Mouse (Mus musculus) embryonic facial prominence, embryonic 10.5 days (tissue): Measurements from ENCODE around the gene Slc9a1. TPM values are rescaled to one million over a fixed set of nuclear protein-coding genes. Genes with fewer than 3 reads are reported as not detected.
A peak's percentile ranks its signal among the peaks of the same experiment; 100 is the strongest.

Experiments used
- DNase-seq: peaks from one replicate; pipeline ENCODE4 v3.0.0-alpha.2; 2017; ENCODE audit warnings: low spot score
- H3K27ac ChIP-seq: fragments of 300-500 bp; sonication (generic); replicated peaks from 2 replicates; pipeline ENCODE4 v1.5.1; 2016; ENCODE audit warnings: mild to moderate bottlenecking
- H3K27me3 ChIP-seq: fragments of 300-500 bp; sonication (generic); replicated peaks from 2 replicates; pipeline ENCODE4 v1.6.1; 2016; ENCODE audit warnings: low read depth, mild to moderate bottlenecking; ENCODE audit not compliant: poor library complexity, severe bottlenecking
- H3K36me3 ChIP-seq: fragments of 300-500 bp; sonication (generic); replicated peaks from 2 replicates; pipeline ENCODE4 v1.6.1; 2016; ENCODE audit warnings: mild to moderate bottlenecking, moderate library complexity
- H3K4me1 ChIP-seq: fragments of 300-500 bp; sonication (generic); 2 replicates; pipeline ENCODE4 v1.6.1; 2016
- H3K4me3 ChIP-seq: fragments of 300-500 bp; sonication (generic); 2 replicates; pipeline ENCODE4 v1.5.1; 2016; ENCODE audit warnings: mild to moderate bottlenecking, moderate library complexity
- H3K9me3 ChIP-seq: fragments of 300-500 bp; sonication (generic); 2 replicates; pipeline ENCODE4 v1.6.1; 2016; ENCODE audit warnings: mild to moderate bottlenecking
- WGBS: fragments of 180-500 bp; shearing (Covaris S2); methylation state at CpG from one replicate; pipeline ENCODE4 v1.1.7; 2016; 5-methylcytosine and 5-hydroxymethylcytosine counted together
- polyA plus RNA-seq: library from polyadenylated mRNA; unstranded; fragments of >200 nt; fragmentation: Nextera tagmentation; extraction: Ambion mirVana; gene quantifications from 2 replicates; pipeline ENCODE4 v1.2.1, GENCODE M21; 2016

The Slc9a1 gene
- polyA plus RNA-seq, 1 experiment from 2014 or later, result 9.0 TPM

DNA sequence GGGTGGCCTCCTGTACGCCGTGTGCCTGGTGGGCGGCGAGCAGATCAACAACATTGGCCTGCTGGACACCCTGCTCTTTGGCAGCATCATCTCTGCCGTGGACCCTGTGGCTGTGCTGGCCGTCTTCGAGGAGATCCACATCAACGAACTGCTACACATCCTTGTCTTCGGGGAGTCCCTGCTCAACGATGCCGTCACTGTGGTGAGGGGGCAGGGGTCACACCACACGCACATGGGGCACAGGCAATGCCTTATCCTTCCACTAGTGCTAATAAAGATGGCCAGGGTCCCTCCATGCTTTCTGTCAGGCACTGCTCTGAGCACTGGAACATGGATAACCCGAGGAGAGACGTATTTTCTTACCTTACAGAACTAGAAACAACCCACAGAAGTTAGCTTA lies 42.6 kb downstream of the Slc9a1 start:
- no peak for DNase-seq
- H3K36me3 ChIP-seq, result peaks cover 49% of the 10 kb centered on the region
- no peaks in the 10 kb centered on the region for H3K9me3 ChIP-seq
- peaks cover 11% of the 10 kb centered on the region for H3K4me1 ChIP-seq
- H3K27ac ChIP-seq, result no peak overlapping the region
- no peak overlapping the region for H3K4me3 ChIP-seq
- H3K27me3 ChIP-seq, result no peaks in the 10 kb centered on the region
- 90% methylated on average over 14 of the region's 14 CpGs for WGBS

DNA sequence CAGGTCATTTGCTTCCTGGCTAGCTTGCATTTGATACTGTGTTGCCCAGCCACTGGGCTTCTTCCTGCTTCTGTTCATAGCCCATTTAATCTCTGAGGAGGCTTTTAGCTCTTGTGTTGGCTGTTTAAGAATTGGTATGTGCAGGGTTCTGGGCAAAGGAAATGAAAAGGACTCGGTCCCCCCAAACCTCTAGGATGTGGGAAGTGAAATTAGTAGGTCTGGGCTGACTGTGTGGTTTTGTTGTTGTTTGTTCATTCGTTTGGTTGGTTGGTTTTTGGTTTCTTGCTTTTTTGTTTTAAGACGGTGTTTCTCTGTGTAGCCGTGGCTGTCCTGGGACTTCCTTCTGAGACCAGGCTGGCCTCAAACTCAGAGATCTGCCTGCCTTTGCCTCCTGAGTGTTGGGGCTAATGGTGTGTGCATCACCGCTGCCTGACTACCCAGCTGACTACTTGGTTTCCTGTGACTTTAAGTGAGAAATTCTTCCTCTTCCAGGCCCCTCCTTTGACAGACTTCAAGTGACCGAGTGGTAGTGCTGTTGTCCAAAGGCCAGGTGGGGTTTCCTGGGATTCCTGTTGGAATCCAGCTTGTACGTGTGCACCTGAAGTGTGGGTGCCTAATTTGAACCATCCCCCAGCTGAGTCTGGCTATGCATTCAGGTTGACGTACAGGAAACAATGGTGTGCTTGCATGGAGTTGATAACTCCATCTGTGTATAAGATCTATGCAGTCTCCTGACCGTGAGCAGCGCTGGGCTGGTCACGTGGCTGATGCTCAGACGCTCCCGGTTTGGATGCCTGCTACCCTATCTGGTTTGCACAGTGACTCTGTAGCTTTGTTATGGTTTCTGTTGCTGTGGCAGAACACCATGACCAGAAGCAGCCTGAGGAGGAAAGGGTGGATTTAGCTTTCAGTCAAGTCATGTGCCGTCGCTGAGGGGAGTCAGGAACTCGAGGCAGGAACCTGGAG lies 43.4 kb downstream of the Slc9a1 start:
- WGBS, result 91% methylated on average over 16 of the region's 16 CpGs

DNA sequence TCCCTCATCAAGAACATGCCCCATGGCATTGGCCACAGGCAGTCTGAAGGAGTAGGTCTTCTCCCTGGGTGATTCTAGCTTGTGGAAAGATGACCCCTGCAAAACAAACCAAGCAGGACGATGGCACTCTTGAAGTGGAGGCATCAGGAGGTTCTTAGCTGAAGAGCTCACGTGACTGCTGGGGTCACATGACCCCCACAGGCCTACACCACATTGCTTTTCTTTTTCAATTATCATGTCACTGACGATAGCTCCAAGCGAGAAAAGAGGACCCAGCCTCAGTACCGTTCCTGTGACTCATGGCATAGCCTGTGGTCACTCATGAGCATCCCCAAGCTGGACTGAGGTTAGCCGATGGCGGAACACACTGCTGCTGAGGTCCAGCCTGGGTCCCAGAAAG lies 44.1 kb downstream of the Slc9a1 start:
- no peak overlapping the region for H3K4me3 ChIP-seq
- WGBS, result 90% methylated on average over 7 of the region's 7 CpGs
- H3K27ac ChIP-seq, result no peak overlapping the region
- H3K4me1 ChIP-seq, result no peaks in the 10 kb centered on the region
- no peaks in the 10 kb centered on the region for H3K27me3 ChIP-seq
- no peaks in the 10 kb centered on the region for H3K9me3 ChIP-seq
- DNase-seq, result no peak
- peaks cover 64% of the 10 kb centered on the region for H3K36me3 ChIP-seq

More for the DNA sequence above, 43.4 kb downstream of the Slc9a1 start:
- Histone ChIP-seq H3K36me3 (peaks cover 57% of the 10 kb centered on the region), H3K27me3 (no peaks in the 10 kb centered on the region), H3K9me3 (no peaks in the 10 kb centered on the region), H3K27ac (no peak overlapping the region), H3K4me1 (peaks cover 4% of the 10 kb centered on the region), H3K4me3 (no peak overlapping the region)
- no peak for DNase-seq

DNA sequence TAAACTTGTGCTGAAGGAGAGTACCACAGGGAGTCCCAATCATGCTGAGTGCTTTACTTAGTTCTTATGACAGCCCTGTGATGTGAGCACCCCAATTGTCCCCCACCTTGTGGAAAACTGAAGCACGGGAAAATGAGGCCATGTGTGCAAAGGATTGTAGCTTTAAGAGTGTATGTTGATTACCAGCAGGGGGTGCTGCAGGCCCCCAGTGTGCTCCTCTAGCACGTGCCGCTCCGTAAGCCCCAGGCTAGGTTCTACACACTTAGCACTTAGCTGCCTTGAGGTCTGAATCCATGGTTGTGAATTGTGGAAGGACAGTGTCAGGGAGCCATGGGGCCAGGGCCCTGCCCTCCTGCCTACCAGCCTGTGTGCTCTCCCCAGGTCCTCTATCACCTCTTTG lies 45.4 kb downstream of the Slc9a1 start:
- Histone ChIP-seq H3K27ac (no peak overlapping the region), H3K36me3 (peaks cover 75% of the 10 kb centered on the region), H3K27me3 (no peaks in the 10 kb centered on the region), H3K9me3 (no peaks in the 10 kb centered on the region), H3K4me1 (no peaks in the 10 kb centered on the region), H3K4me3 (no peak overlapping the region)
- no peak for DNase-seq
- 64% methylated on average over 4 of the region's 4 CpGs for WGBS

DNA sequence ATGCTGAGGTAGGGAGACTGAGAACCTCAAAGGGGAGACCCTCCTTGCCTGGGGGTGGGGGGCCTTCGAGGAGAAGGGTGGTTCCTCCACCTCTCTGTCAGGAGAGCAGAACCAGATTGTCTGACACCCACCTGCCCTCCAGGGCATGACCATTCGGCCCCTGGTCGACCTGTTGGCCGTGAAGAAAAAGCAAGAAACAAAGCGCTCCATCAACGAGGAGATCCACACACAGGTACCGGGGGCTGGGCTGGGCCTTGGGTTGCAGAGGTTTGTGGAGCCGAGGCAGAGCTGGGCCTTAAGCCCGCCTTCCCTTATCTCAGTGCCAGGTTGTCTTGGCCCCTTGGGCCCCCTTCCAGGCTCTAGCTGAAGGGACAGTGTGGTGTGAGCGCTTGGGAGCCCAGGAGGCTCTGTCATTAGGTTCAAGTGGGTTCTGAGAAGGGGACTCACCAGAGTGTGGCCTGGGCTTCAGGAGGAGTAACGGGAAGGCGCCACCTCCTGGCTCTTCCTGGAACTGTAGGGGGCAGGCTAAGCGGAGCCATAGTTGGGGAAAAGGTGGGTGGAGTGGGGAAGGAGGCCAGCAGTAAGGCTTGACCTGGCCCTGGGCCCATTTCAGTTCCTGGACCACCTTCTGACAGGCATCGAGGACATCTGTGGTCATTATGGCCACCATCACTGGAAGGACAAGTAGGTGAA lies 50.0 kb downstream of the Slc9a1 start:
- peaks cover 82% of the 10 kb centered on the region for H3K36me3 ChIP-seq
- DNase-seq, result peak; percentile 70
- peaks cover 5% of the 10 kb centered on the region; the same call in 1 of the 2 replicates for H3K4me1 ChIP-seq
- whole genome bisulfite sequencing, result 67% methylated on average over 14 of the region's 14 CpGs
- H3K27ac ChIP-seq, result no peak overlapping the region; the same call in 1 of the 2 replicates
- no peak overlapping the region for H3K4me3 ChIP-seq
- H3K9me3 ChIP-seq, result no peaks in the 10 kb centered on the region
- H3K27me3 ChIP-seq, result no peaks in the 10 kb centered on the region

DNA sequence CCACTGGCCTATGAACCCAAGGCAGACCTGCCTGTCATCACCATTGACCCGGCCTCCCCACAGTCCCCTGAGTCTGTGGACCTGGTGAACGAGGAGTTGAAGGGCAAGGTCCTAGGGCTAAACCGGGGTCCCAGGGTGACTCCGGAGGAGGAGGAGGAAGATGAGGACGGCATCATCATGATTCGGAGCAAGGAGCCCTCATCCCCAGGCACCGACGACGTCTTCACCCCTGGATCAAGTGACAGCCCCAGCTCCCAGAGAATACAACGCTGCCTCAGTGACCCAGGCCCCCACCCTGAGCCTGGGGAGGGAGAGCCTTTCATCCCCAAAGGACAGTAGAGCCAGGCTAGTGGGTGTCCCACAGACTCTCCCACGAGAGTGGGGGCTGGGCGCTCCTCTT lies 52.5 kb downstream of the Slc9a1 start:
- WGBS, result 90% methylated on average over 12 of the region's 12 CpGs
- H3K4me3 ChIP-seq, result no peak overlapping the region
- H3K36me3 ChIP-seq, result peaks cover 58% of the 10 kb centered on the region
- no peak for DNase-seq
- peaks cover 15% of the 10 kb centered on the region for H3K4me1 ChIP-seq
- no peak overlapping the region for H3K27ac ChIP-seq
- H3K27me3 ChIP-seq, result no peaks in the 10 kb centered on the region
- H3K9me3 ChIP-seq, result no peaks in the 10 kb centered on the region

DNA sequence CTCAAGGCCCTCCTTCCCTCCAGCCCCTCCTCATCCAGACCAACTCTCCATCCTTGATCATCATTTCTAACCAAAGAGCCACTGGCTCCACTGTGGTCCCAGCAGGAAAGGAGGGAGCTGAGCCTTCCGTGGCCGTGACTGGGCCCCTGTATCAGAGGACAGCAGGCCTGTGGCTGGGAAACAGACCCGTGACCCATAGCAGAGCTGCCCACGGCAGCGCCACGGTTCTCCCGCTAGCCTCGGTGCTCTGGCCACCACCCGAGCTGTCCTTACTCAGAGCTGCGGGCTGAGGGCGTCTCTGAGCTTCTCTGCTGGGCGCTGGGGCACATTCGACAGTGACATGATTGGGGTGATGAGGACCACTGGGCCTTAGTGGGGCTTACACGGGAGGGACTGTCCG lies 53.1 kb downstream of the Slc9a1 start:
- Histone ChIP-seq H3K4me3 (no peak overlapping the region), H3K9me3 (no peaks in the 10 kb centered on the region), H3K27me3 (no peaks in the 10 kb centered on the region), H3K27ac (no peak overlapping the region; the same call in 1 of the 2 replicates), H3K4me1 (peaks cover 21% of the 10 kb centered on the region), H3K36me3 (peaks cover 52% of the 10 kb centered on the region)
- no peak for DNase-seq
- WGBS, result 86% methylated on average over 15 of the region's 15 CpGs

DNA sequence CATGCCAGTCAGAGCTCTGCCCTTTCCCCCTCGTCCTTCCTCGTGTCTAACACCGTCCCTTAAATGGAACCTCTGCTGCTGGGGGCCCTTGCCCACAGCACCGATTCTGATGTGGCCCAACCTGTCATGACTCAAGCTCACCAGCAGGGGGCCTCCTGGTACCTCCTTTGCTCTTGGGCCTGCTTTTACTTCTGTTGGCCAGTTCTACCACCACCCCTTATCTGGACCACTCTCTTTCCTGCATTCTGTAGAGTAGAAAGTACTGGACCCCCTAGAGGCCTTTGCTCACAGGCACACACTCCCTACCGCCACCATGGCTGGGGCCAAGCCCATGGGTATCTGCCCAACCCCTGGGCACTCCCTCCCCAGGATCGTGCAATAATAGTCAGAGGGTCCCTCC lies 53.6 kb downstream of the Slc9a1 start:
- Histone ChIP-seq H3K36me3 (peaks cover 47% of the 10 kb centered on the region), H3K4me1 (peaks cover 23% of the 10 kb centered on the region), H3K4me3 (no peak overlapping the region), H3K9me3 (no peaks in the 10 kb centered on the region), H3K27me3 (no peaks in the 10 kb centered on the region), H3K27ac (no peak overlapping the region)
- peak; percentile 71 for DNase-seq
- WGBS, result 57% methylated on average over 6 of the region's 6 CpGs

DNA sequence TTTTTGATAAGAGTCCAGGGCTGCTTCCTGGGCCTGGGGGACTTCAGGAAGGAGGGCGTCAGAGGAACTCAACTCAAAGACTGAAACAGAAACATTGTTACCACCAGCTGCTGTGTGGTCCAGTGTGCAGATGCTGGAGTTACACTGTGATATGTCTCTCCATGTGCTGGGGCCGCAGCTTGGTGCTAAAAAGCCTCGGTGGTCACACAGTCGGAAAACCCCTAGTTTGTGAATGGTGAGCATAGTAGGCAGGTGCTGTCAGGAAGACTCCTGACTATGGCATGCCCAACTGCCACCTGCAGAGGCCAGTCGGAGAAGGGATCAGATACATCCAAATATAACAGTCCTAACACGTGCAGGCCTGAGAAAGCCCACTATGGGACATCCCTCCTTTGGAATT lies 54.2 kb downstream of the Slc9a1 start:
- Histone ChIP-seq H3K27ac (no peak overlapping the region), H3K4me3 (no peak overlapping the region), H3K9me3 (no peaks in the 10 kb centered on the region), H3K27me3 (no peaks in the 10 kb centered on the region), H3K4me1 (peaks cover 23% of the 10 kb centered on the region), H3K36me3 (peaks cover 41% of the 10 kb centered on the region)
- DNase-seq, result no peak
- WGBS, result 80% methylated on average over 6 of the region's 6 CpGs

DNA sequence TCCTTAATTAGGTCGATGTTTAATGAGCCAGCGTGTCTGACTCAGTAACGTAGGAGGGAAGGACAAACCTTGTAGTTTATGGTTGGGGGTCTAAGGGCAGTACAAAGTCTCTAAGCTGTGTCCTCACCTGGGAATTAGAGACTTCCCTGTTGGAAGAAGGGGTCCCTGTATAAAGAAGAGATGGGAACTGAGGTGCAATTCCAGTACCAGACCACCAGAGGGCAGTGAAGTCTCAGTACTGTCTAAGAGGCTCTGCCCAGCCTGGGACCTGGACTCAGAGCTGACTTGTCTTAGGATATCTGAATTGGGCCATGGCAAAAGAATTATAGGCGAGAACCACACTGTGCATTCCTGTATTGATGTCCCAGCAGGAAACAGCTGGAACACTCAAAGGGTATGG lies 54.6 kb downstream of the Slc9a1 start:
- H3K4me1 ChIP-seq, result peaks cover 23% of the 10 kb centered on the region
- 35% methylated on average over 4 of the region's 4 CpGs for WGBS
- no peak overlapping the region for H3K27ac ChIP-seq
- peaks cover 39% of the 10 kb centered on the region for H3K36me3 ChIP-seq
- no peaks in the 10 kb centered on the region for H3K9me3 ChIP-seq
- no peaks in the 10 kb centered on the region for H3K27me3 ChIP-seq
- no peak overlapping the region for H3K4me3 ChIP-seq
- DNase-seq, result peak; percentile 75

DNA sequence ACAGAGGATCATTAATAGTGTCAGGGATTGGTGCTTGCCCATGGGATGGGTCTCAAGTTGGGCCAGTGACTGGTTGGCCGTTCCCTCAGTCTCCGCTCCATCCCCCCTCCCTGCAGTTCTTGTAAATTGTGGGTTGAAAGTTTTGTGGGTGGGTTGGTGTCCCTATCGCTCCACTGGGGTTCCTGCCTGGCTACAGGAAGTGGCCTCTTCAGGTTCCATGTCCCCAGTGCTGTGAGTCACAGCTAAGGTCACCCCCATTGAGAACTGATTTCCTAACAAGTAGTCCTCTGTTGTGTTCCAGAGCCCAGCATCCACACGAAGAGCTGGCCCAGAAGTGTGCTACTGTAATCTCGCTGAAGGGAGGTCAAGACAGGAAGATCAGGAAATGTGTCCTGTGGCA lies 56.6 kb downstream of the Slc9a1 start:
- DNase-seq, result no peak
- WGBS, result 72% methylated on average over 5 of the region's 5 CpGs
- 0 out of 2 replicates have a peak overlapping the region, but pooled peaks have one; percentile 48 for H3K27ac ChIP-seq

DNA sequence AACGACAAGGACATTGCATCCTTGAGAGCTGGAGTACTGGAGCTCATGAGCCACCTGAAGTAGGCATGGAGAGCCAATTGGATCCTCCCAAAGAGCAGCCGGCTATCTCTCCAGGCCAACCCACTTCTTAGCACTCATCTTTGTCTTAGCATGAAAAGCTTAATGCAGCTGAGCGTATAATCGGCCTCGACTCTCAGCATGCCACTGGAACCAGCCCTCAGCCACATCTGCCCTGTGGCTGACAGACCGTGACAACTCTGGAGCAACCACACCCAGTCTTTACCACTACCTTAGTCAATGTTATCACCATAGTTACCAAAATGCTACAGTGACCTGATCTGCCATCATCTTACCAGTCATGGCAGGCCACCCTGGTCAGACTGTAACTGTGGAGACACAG lies 62.0 kb downstream of the Slc9a1 start:
- no peak overlapping the region for H3K27ac ChIP-seq
- 79% methylated on average over 6 of the region's 6 CpGs for WGBS
- no peaks in the 10 kb centered on the region for H3K9me3 ChIP-seq
- H3K4me1 ChIP-seq, result peaks cover 19% of the 10 kb centered on the region
- H3K27me3 ChIP-seq, result no peaks in the 10 kb centered on the region
- no peak overlapping the region for H3K4me3 ChIP-seq
- H3K36me3 ChIP-seq, result no peaks in the 10 kb centered on the region
- DNase-seq, result no peak

More for the DNA sequence above, 56.6 kb downstream of the Slc9a1 start:
- H3K9me3 ChIP-seq, result no peaks in the 10 kb centered on the region
- peaks cover 23% of the 10 kb centered on the region for H3K4me1 ChIP-seq
- H3K36me3 ChIP-seq, result peaks cover 19% of the 10 kb centered on the region
- no peak overlapping the region for H3K4me3 ChIP-seq
- no peaks in the 10 kb centered on the region for H3K27me3 ChIP-seq
